Mouse (Mus musculus) liver, embryonic 12.5 days (tissue): Measurements from ENCODE around the gene Acsbg2. TPM values are rescaled to one million over a fixed set of nuclear protein-coding genes. Genes with fewer than 3 reads are reported as not detected.

ENCODE experiments used
- ATAC-seq: fragments of 200-750 bp; cut with Nextera tagmentation; 2 replicates; pipeline ENCODE4 v1.8.0; 2017; ENCODE audit warnings: moderate number of reproducible peaks, mild to moderate bottlenecking, moderate library complexity
- H3K27ac ChIP-seq: fragments of 300-500 bp; sonication (generic); 2 replicates; pipeline ENCODE4 v1.5.1; 2016; ENCODE audit warnings: mild to moderate bottlenecking
- H3K27me3 ChIP-seq: fragments of 300-500 bp; sonication (generic); replicated peaks from 2 replicates; pipeline ENCODE4 v1.6.1; 2016; ENCODE audit warnings: mild to moderate bottlenecking, moderate library complexity
- H3K36me3 ChIP-seq: fragments of 300-500 bp; sonication (generic); 2 replicates; pipeline ENCODE4 v1.6.1; 2016; ENCODE audit warnings: mild to moderate bottlenecking, moderate library complexity
- H3K4me1 ChIP-seq: fragments of 300-500 bp; sonication (generic); 2 replicates; pipeline ENCODE4 v1.6.1; 2016
- H3K4me2 ChIP-seq: fragments of 300-500 bp; sonication (generic); 2 replicates; pipeline ENCODE4 v1.6.1; 2016; ENCODE audit warnings: mild to moderate bottlenecking, moderate library complexity
- H3K4me3 ChIP-seq: fragments of 300-500 bp; sonication (generic); 2 replicates; pipeline ENCODE4 v1.5.1; 2016; ENCODE audit warnings: mild to moderate bottlenecking, moderate library complexity
- H3K9ac ChIP-seq: fragments of 300-500 bp; sonication (generic); 2 replicates; pipeline ENCODE4 v1.6.1; 2016; ENCODE audit warnings: mild to moderate bottlenecking, moderate library complexity
- H3K9me3 ChIP-seq: fragments of 300-500 bp; sonication (generic); replicated peaks from 2 replicates; pipeline ENCODE4 v1.6.1; 2016; ENCODE audit warnings: mild to moderate bottlenecking, moderate library complexity
- WGBS: fragments of 180-500 bp; shearing (Covaris S2); methylation state at CpG from one replicate; pipeline ENCODE4 v1.1.7; 2016; ENCODE audit not compliant: insufficient replicate concordance; 5-methylcytosine and 5-hydroxymethylcytosine counted together
- polyA plus RNA-seq: library from polyadenylated mRNA; unstranded; fragments of >200 nt; fragmentation: Nextera tagmentation; extraction: Ambion mirVana; gene quantifications from 2 replicates; pipeline ENCODE4 v1.2.1, GENCODE M21; 2016

Gene Acsbg2
- polyA plus RNA-seq, 1 experiment from 2014 or later, result not detected

DNA sequence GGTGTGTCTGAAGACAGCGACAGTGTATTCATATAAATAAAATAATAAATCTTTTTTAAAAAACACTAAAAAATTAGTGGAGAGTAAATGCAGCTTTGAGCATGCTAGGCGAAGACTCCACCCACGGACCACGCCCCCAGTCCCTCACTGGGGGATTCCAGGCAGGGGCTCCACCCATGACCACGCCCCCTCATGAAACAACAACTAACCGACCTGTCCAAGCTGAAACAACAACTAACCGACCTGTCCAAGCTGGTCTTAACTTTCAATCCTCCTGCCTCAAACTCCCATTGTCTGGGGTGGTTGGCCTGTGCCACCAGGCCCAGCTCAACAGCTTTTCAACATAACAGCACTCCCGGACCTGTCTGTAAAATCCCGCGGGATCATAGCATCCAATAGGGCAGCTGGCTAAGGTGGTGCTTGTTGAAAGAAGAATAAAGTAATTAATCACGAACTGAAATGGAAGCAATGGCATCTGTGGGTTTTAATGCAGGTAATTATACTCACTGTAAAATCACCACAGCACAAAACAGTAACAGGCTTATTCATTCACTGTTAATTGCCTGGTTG, 56.1 kb downstream of the Acsbg2 start:
- Histone ChIP-seq H3K9me3 (no peaks in the 10 kb centered on the region), H3K27me3 (peaks cover 4% of the 10 kb centered on the region; the same call in 1 of the 2 replicates), H3K4me2 (peak overlapping the region; percentile 64), H3K27ac (peak overlapping the region; percentile 73), H3K4me1 (peaks cover 58% of the 10 kb centered on the region), H3K36me3 (peaks cover 10% of the 10 kb centered on the region), H3K4me3 (peak overlapping the region; percentile 37), H3K9ac (peak overlapping the region; percentile 42; the same call in 1 of the 2 replicates)
- 27% methylated on average over 11 of the region's 11 CpGs for WGBS
- ATAC-seq, result peak; percentile 77

GRCm38 (mm10) chr17:56815057-56815345, 59.2 kb downstream of the Acsbg2 start:
- ATAC-seq, result no peak
- peak overlapping the region; percentile 14; the same call in 1 of the 2 replicates for H3K9ac ChIP-seq
- no peak overlapping the region for H3K4me2 ChIP-seq
- H3K9me3 ChIP-seq, result no peaks in the 10 kb centered on the region
- H3K27me3 ChIP-seq, result peaks cover 4% of the 10 kb centered on the region; the same call in 1 of the 2 replicates
- no peak overlapping the region for H3K4me3 ChIP-seq
- H3K4me1 ChIP-seq, result peaks cover 64% of the 10 kb centered on the region
- H3K36me3 ChIP-seq, result peaks cover 6% of the 10 kb centered on the region
- WGBS, result 88% methylated on average over 3 of the region's 3 CpGs
- H3K27ac ChIP-seq, result no peak overlapping the region

- H3K27me3 ChIP-seq, result peaks cover 4% of the 10 kb centered on the region; the same call in 1 of the 2 replicates
- H3K4me1 ChIP-seq, result peaks cover 64% of the 10 kb centered on the region
- ATAC-seq, result no peak
- H3K4me3 ChIP-seq, result no peak overlapping the region
- 29% methylated on average over 24 of the region's 24 CpGs for WGBS
- H3K9me3 ChIP-seq, result no peaks in the 10 kb centered on the region
- no peak overlapping the region for H3K27ac ChIP-seq
- peaks cover 6% of the 10 kb centered on the region for H3K36me3 ChIP-seq
- H3K4me2 ChIP-seq, result no peak overlapping the region
- H3K9ac ChIP-seq, result no peak overlapping the region
Observed at GRCm38 (mm10) chr17:56814316-56815056, 59.8 kb downstream of the Acsbg2 start.

DNA sequence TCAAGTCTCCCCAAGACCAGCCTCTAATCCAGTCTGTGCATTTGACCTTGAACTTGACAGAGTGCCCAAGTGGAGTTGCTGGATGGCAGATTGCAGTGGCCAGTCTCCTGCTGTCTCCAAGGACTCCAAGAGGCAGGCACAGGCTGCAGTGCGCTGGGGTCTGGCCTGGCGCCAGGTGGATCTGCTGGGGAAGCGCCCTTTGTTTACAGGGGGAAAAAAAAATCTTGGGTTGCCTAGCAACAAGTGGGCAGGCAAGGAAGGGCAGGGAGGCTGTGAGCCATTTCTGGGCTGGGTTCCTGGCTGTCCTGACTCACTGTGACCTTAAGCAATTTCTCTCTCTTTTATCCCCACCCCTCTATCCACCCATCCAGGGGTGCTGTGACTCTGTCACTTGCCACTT, 64.0 kb downstream of the Acsbg2 start:
- ATAC-seq, result 0 out of 2 replicates have a peak, but pooled peaks have one; percentile 17
- H3K4me2 ChIP-seq, result no peak overlapping the region
- WGBS, result 42% methylated on average over 3 of the region's 3 CpGs
- no peak overlapping the region for H3K9ac ChIP-seq
- H3K27ac ChIP-seq, result no peak overlapping the region
- no peaks in the 10 kb centered on the region for H3K9me3 ChIP-seq
- H3K4me1 ChIP-seq, result peaks cover 52% of the 10 kb centered on the region
- H3K36me3 ChIP-seq, result peaks cover 10% of the 10 kb centered on the region
- no peak overlapping the region for H3K4me3 ChIP-seq
- peaks cover 11% of the 10 kb centered on the region for H3K27me3 ChIP-seq

DNA sequence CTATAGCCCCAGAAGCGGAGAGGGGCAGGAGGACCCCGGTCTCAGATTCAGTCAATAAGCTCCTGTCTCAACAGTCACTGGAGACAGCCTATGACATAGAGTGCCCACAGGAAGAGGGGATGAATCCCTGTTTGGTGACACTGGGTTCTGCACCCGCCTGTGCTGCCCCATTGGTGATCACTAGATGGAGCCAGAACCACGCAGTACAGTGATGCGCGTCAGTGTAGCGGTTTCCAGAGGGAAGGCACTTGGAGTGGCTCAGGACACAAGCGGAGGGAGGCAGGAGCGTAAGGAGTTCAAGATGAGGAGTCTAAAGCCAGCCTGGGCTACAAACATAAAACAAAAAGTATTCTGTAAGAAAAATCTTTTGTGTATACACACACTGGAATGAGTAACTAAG, 65.7 kb downstream of the Acsbg2 start:
- Histone ChIP-seq H3K36me3 (peaks cover 24% of the 10 kb centered on the region), H3K27me3 (peaks cover 9% of the 10 kb centered on the region), H3K9me3 (no peaks in the 10 kb centered on the region), H3K4me3 (no peak overlapping the region), H3K27ac (no peak overlapping the region), H3K4me2 (no peak overlapping the region), H3K9ac (no peak overlapping the region), H3K4me1 (peaks cover 35% of the 10 kb centered on the region)
- 13% methylated on average over 9 of the region's 9 CpGs for WGBS
- ATAC-seq, result peak; percentile 65

DNA sequence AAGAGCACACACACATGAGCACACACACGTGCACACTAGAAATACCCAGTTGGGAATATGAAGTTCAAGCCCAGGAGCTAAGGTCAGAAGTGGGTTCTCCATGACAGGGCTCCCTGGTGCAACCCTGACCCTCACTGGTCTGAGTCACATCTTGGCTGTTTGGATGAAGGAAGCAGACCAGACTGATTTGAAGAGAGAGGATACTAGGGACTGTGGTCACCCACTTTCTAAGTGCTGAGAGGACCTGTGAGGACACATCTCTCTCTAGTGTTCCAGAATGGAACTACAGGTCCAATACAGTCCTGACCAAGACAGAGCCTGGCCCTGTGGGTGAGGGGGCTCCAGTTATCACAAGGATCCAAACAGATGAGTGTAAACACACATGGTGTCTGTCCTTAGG, 68.5 kb downstream of the Acsbg2 start:
- H3K27me3 ChIP-seq, result peaks cover 7% of the 10 kb centered on the region
- WGBS, result 85% methylated on average over 1 of the region's 1 CpGs
- no peak overlapping the region for H3K27ac ChIP-seq
- no peaks in the 10 kb centered on the region for H3K9me3 ChIP-seq
- H3K36me3 ChIP-seq, result peaks cover 51% of the 10 kb centered on the region
- peaks cover 23% of the 10 kb centered on the region for H3K4me1 ChIP-seq
- H3K4me2 ChIP-seq, result no peak overlapping the region
- no peak overlapping the region for H3K9ac ChIP-seq
- no peak for ATAC-seq
- no peak overlapping the region for H3K4me3 ChIP-seq

DNA sequence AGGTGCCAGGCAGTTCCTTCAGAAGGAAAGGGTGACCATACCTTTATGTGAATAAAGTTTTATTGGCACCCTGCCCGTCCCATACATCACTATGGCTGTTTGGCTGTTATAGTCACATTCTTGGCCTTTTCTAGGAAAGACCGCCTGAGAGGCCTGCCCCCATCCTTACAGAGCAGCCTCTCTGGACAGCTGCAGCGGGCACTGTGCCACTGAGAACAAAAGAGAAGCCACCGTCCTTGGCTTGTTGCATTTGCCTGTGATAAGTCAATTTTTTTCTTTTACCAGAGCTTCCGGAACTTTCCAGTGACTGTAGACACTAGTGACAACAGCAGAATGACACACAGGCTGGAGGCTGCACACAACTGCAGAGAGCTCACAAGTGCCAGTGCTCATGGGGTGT, 69.3 kb downstream of the Acsbg2 start:
- Histone ChIP-seq H3K36me3 (peaks cover 59% of the 10 kb centered on the region), H3K4me2 (no peak overlapping the region), H3K27me3 (peaks cover 12% of the 10 kb centered on the region), H3K4me1 (peaks cover 14% of the 10 kb centered on the region), H3K9me3 (no peaks in the 10 kb centered on the region), H3K9ac (no peak overlapping the region), H3K27ac (no peak overlapping the region), H3K4me3 (no peak overlapping the region)
- 77% methylated on average over 5 of the region's 5 CpGs for whole genome bisulfite sequencing
- no peak for ATAC-seq

DNA sequence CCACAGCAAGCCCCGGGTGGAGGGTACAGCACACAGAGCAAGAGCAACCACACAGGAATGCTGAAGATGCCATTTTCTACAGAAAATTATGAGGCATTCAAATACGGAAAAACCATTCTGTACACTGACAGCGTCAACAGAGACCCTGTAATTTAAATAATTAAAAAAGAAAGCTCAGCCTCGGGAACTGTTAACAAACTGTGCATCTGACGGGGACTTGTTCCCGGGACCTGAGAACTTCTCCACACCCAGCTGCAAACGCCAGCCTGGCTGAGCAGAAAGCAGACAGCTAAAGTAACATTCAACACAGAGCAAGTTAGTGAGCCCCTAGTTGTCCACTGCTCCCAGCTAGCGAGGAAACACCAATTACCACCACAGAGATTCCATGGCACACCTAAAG, 72.2 kb downstream of the Acsbg2 start:
- Histone ChIP-seq H3K27me3 (peaks cover 5% of the 10 kb centered on the region; the same call in 1 of the 2 replicates), H3K27ac (no peak overlapping the region), H3K4me1 (no peaks in the 10 kb centered on the region), H3K4me3 (no peak overlapping the region), H3K4me2 (no peak overlapping the region), H3K36me3 (peaks cover 74% of the 10 kb centered on the region), H3K9ac (no peak overlapping the region), H3K9me3 (no peaks in the 10 kb centered on the region)
- no peak for ATAC-seq
- 76% methylated on average over 8 of the region's 8 CpGs for WGBS

- Histone ChIP-seq H3K4me2 (no peak overlapping the region), H3K4me3 (no peak overlapping the region), H3K4me1 (peaks cover 6% of the 10 kb centered on the region), H3K36me3 (peaks cover 64% of the 10 kb centered on the region), H3K9ac (no peak overlapping the region), H3K27me3 (0 out of 2 replicates have a peak, but pooled peaks cover 5% of the 10 kb centered on the region), H3K9me3 (no peaks in the 10 kb centered on the region), H3K27ac (no peak overlapping the region)
- 67% methylated on average over 3 of the region's 3 CpGs for WGBS
- ATAC-seq, result no peak
Observed at GRCm38 (mm10) chr17:56799276-56799675, 75.0 kb downstream of the Acsbg2 start.

DNA sequence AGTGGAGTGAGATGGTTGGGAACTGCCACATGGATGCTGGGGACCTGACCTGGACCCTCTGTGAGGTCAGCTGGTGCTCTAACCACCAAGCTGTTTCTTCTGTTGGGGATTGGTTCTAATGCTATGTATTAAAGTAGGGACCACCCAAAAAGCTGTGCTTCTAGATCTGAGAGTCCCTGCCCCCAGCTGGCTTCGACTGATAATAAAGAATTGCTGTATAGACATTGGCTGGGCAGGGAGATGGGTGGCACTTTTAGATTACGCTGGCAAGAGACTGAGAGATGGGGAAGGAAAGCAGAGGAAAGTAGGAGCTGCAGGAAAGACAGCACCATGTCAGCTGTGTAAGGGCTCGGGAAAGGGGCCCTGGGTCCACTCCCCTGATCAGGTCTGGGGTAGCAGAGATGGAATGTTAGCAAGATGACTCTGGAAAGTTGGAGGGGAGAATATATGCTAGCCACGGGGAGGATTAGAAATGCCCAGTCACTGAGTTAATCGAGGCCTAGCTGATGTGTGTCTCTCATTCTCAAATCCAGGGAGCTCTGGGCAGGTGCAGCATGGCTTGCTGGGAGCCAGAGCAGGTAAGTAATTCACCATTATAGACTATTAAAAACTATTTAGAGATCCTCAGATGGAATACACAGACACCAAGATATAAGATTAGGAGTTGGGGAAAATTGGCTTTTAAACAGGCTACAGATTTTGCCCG, 80.5 kb downstream of the Acsbg2 start:
- H3K4me3 ChIP-seq, result peak overlapping the region; percentile 48
- H3K9me3 ChIP-seq, result no peaks in the 10 kb centered on the region
- H3K27me3 ChIP-seq, result no peaks in the 10 kb centered on the region
- WGBS, result 38% methylated on average over 6 of the region's 6 CpGs
- peak overlapping the region; percentile 65 for H3K9ac ChIP-seq
- ATAC-seq, result peak; percentile 93
- H3K4me2 ChIP-seq, result peak overlapping the region; percentile 68
- peaks cover 28% of the 10 kb centered on the region for H3K36me3 ChIP-seq
- peaks cover 41% of the 10 kb centered on the region for H3K4me1 ChIP-seq
- H3K27ac ChIP-seq, result peak overlapping the region; percentile 95
